Mouse (Mus musculus) 416B (cell line): Measurements from ENCODE around the gene Hnrnpul1.

Experiments
- DNase-seq: peaks from one replicate; pipeline ENCODE4 v3.0.0; 2011; ENCODE audit warnings: low read depth

Gene Hnrnpul1

GRCm38 (mm10) chr7:25689603-25690021, 64.9 kb downstream of the Hnrnpul1 start:
- peak; percentile 96 for DNase-seq

- DNase-seq: peak; percentile 97
Measured at GRCm38 (mm10) chr7:25688810-25689586, 65.6 kb downstream of the Hnrnpul1 start.

- peak; percentile 59 for DNase-seq
Measured at GRCm38 (mm10) chr7:25687811-25688401, 66.7 kb downstream of the Hnrnpul1 start.

GRCm38 (mm10) chr7:25686680-25687531, 67.7 kb downstream of the Hnrnpul1 start, which contains the start of gene Tgfb1:
Gene Tgfb1, plus strand, starts transcription at chr7:25687002.
- peak; percentile 91 for DNase-seq

- no peak for DNase-seq
Measured at GRCm38 (mm10) chr7:25685926-25686470, 68.6 kb downstream of the Hnrnpul1 start.

GRCm38 (mm10) chr7:25684659-25685058, 69.9 kb downstream of the Hnrnpul1 start:
- no peak for DNase-seq

- peak; percentile 98 for DNase-seq
Measured at GRCm38 (mm10) chr7:25683474-25684180, 70.9 kb downstream of the Hnrnpul1 start.

- peak; percentile 79 for DNase-seq
Measured at GRCm38 (mm10) chr7:25681341-25682231, 73.0 kb downstream of the Hnrnpul1 start.

GRCm38 (mm10) chr7:25680514-25681258, 73.9 kb downstream of the Hnrnpul1 start, which contains the start of gene B9d2:
Gene B9d2, plus strand, starts transcription at chr7:25680780.
- DNase-seq: peak; percentile 100

- no peak for DNase-seq
Measured at GRCm38 (mm10) chr7:25679971-25680370, 74.6 kb downstream of the Hnrnpul1 start.

- DNase-seq: peak; percentile 51
Measured at GRCm38 (mm10) chr7:25677013-25677412, 77.5 kb downstream of the Hnrnpul1 start.

GRCm38 (mm10) chr7:25676085-25676781, 78.3 kb downstream of the Hnrnpul1 start:
- no peak for DNase-seq

- no peak for DNase-seq
Measured at GRCm38 (mm10) chr7:25675405-25675804, 79.2 kb downstream of the Hnrnpul1 start.

GRCm38 (mm10) chr7:25674719-25675300, 79.7 kb downstream of the Hnrnpul1 start, which contains the start of gene Tmem91:
Gene Tmem91, minus strand, starts transcription at chr7:25675166.
- DNase-seq: no peak

GRCm38 (mm10) chr7:25674297-25674696, 80.3 kb downstream of the Hnrnpul1 start:
- DNase-seq: no peak

GRCm38 (mm10) chr7:25672442-25672841, 82.1 kb downstream of the Hnrnpul1 start:
- DNase-seq: no peak

GRCm38 (mm10) chr7:25671686-25672085, 82.9 kb downstream of the Hnrnpul1 start:
- no peak for DNase-seq
